Mouse (Mus musculus) activated CD4-positive, CD25-positive, alpha-beta regulatory T cell, adult 4 months (primary cell): ENCODE results near the gene Gm20388. TPM values are rescaled to one million over a fixed set of nuclear protein-coding genes. Genes with fewer than 3 reads are reported as not detected.

ENCODE experiments used
- ATAC-seq: one replicate; pipeline ENCODE4 v1.8.0; 2017
- polyA plus RNA-seq, 2 experiments: library from polyadenylated mRNA; unstranded; fragments of 100-300 nt; shearing (Covaris generic); gene quantifications; one replicate each; pipeline ENCODE4 v1.2.1; 2017

Gene Gm20388
- polyA plus RNA-seq, 2 experiments from 2014 or later: 9.9 to 12.3 TPM

DNA sequence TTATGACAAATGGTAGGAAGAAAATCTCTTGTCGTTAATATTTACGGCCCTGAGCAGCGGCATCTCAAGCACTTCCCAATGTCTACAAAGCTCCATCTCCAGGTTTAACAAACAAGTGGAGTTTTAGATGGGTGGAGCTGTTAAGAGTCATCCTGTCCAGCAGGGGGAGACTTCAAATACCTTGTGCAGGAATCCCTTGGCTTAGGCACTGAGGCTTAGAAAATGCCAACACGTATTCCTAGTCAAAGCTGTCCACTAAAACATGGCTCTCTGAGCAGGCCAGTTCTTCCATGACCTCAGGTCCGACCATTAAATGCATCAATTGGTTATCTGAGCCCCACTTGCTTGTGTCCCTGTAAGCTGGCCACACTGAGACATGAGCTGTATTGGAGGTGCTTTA is 1697.0 kb downstream of the Gm20388 start:
- ATAC-seq: no peak

DNA sequence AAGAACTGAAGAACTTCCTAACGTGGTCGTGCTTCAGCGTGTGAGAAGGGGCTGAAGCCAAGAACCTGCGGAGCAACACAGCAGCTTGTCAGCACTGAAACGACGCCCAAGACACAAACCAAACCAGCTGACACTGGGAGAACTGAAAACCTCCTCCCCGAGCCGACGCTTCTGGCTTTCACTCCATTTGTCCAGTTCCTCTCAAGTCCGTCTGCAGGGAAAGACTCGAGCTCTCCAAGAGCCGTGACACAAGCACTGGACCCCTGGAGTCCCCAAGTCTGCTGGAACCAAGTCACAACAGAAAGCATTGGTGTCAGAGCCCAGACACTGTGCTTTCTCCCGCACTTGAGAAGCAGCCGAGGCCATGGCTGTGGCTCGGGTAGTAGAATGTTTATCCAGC is 1698.6 kb downstream of the Gm20388 start:
- no peak for ATAC-seq

DNA sequence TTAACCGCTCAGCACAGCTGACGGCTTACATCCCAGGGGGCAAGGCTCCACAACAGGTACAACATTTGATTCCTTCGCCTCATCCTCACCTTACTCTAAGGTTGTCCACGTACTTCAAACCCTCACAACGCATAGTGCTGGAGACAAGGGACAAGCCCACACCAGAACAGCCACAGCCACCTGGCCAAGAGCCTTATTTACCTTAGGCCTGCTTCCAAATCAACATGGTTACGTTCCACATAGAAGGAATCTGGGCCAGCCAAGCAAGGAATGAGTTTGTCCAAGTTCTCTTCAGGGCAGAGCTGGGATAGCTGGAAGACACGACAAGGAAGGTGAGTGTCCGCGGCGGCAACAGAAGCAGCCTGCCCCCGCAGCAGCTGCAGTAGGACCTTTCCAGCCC is 1699.3 kb downstream of the Gm20388 start:
- ATAC-seq: no peak

DNA sequence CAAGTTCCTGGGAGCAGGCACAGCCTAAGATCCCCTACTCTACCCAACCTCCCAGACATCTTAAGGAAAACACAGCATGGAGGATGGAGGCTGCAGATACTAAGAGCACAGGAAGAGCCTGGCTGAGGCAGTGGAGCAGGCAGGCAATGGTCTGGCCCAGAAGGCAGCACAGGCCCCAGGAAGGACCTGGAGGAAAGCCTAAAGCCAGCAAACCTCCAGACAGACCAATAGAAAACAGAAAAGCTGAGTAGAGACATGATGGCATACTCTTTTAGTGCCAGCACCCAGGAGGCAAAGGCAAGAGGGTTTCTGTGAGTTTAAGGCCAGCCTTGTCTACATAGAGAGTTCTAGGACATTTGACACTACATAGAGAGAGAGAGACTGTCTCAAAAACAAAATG is 1702.8 kb downstream of the Gm20388 start:
- no peak for ATAC-seq

DNA sequence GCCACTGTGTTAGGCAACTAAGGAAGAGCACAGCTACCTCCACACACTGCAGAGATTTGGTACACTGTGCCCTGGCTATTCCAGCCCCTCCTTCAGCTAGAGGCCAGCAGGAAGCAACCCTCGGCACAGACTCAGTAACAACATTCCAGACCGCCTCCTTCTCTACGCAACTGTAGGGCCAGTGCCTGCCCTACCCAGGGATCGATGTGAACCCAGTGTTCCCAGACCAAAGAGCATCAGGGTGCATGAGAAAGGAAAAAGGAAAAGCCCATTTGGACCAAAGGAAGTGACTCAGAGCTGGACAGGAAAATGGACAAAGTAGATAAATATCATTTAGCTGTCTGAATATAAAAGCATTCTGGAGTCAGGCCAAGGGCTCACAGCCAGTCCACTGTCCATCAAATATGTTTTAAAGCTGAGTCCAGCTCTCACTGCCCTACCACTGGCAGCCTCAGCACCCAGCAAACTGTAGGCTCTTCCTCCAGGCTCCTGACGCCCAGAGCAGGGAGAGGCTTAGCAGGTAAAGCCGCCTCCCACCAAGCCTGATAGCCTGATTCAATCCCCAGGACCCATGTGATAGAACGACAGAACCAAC is 1708.9 kb downstream of the Gm20388 start:
- no peak for ATAC-seq

DNA sequence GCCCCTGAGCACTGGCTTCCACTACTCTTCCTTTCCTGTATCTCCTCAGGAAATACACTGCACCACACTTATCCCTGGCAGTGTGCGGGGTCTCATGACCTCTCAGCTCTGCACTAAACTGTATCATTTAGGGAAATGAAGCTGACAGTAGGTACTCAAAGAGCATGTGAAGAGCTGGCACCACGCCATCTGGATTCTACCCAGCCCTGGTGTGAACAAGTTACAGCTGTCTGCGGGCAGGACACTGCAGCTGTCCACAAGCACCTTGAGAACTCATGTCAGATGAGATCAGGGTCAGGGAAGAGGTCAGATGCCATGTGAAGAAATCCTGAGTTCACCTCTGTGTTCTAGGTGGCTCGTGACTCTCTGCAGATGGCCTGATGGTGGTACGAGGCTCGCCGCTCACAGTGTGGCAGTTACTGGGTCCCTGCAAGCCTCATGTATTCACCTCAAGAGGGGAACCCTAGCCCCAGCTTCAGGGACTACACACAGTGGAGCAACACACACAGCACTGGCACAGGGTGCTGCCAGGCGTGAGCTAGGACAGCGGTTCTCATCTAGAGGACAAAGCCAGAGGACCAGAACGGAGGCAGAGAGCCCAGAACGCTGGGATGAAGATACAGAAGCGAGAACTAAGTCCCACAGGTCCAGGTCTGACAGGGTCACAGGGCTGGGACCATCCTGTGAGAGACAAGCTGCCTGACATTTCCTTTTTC is 1710.3 kb downstream of the Gm20388 start:
- ATAC-seq: no peak

DNA sequence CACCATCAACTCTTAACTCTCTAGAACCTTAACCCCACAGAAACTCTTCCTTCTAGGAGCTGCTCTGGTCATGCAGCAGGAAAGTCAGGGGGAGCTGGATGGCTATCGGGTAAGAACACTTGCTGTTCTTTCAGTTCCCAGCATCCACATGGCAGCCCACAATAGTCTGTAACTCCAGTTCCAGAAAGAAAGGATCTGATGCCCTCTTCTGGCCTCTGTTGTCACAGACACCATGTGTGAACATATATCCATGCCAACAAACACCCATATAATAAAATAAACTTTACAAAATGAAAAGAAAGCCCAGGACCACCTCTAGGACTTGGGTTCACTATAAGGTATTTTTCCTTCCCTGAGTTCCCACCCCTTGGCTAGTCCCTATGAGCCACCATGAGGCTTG is 1711.2 kb downstream of the Gm20388 start:
- no peak for ATAC-seq

DNA sequence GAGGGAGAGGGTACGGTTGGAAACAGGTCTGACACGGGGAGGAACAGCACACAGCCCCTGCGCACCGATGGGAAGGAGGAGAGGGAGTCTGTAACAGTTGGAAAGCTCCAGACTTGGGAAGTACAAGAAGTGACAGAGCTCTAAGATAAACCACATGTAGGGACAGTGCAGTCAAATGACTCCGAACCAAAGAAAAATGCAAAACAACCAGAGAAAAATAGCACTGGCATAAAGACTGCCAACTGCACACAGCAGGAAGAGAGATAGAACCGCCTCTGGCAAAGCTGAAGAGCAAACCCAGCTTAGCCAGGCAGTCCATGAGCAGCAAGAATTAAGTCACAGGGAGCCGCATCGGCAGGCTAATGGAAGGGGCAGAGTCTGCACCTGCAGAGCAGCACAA is 1712.4 kb downstream of the Gm20388 start:
- no peak for ATAC-seq

DNA sequence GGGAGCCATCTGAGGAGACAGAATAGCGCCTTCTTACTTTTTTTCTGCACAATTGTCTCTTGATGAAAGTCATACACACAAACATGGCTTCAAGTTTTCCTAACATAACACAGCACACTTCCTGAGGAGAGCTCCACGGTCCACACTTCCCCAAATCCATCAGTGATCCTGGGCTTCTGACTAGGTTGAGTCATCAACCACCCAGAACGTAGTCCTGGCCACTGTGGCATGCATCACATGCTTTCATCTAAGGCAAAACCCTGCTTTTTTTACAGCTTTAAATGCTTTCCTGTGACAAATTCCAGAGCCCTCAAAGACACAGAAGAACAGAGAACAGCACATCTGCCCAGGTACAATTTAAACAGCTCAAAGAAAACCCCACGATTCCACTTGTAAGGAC is 1718.0 kb downstream of the Gm20388 start:
- no peak for ATAC-seq

DNA sequence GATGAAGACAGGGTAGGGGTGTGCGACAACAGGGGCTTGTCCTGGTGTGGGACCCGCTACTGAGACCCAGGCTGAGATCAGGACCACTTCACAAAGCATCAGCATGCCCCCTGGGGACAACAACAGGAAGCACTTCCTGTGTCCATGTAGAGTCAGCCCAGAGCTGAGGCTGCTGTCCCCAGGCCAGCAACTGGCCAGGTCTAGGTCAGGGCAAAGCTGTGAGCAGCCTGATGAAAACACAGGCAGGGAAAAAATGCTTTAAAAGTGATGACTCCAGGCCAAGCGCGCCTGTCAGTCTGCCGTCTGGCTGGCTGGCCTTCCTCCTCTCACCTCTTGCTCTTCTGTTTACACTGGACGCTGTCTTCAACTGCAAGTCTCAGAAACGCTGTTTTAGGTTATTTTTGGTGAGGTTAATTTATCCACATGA is 1721.0 kb downstream of the Gm20388 start:
- no peak for ATAC-seq

DNA sequence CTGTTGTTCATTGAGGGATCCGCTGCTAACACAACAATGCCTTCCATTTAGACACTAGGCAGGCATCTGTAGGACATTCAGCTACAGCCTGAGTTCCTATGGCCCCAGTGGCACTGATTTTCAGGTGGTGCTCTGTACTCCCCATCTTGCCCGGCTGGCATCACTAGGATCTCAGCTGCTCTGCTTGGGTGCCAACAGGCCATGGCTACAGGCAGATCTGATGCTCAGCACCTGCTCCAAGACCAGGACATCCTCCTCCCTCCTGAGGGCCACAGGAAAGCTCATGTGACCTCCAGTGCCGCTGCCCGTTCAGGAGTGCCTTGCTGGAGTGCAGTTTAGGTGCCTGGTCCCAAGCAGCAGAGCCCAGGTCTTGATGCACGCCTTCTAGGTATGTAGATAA is 1721.8 kb downstream of the Gm20388 start:
- ATAC-seq: no peak

DNA sequence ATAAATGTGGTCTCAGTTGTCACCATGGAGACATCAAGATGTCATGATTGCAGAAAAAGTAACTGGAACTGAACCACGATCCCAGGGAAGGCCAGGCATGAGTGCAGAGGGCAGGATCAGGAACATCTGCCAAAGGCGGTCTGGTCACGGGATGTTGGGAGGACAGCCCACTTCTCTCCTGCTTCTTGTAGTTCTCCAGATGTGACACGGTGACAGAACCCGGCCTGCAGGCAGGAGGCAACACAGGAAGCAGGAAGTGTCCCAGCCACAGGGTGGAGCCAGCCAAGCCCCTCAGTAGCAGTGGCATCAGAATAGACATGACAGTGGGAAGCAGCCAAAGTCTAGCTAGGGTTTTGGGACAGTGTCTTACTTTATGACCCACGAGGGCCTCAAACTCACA is 1724.9 kb downstream of the Gm20388 start:
- no peak for ATAC-seq

DNA sequence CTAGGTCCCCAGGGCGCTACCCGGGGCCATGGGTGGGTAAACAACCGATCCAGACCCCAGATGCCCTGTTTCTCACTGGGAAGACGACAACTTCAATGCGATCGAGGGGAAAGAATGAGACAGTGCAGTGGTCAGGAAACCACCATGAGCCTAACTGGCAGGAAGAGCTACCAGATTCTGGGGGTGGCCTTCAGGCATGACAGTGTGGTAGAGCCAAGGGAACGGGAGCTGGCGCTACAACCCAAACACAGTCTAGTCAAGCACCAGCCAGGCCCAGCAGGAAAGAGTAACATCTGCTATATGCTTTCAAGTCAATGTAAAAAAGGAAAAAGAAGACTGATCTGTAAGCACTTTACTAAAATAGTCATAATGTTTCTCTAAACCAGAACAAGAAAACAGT is 1725.5 kb downstream of the Gm20388 start:
- no peak for ATAC-seq

DNA sequence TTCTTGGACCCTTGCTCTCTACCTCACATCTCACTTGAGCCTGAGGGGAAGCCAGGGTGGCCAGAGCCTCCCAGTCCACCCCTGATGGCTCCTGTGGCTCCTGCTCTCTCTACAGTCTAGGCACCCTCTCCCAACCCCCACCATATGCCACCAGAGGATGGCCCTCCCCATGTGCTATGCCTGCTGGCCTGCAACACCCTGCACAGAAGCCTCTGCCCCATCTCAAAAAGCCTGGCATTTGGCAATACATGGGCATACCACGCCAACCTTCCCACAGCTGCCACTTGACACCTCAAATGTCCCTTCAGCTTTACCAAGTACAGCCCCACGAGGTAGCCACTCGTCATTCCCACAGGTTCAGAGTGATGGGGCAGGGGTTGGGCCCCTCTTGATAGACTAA is 1732.2 kb downstream of the Gm20388 start:
- ATAC-seq: no peak

DNA sequence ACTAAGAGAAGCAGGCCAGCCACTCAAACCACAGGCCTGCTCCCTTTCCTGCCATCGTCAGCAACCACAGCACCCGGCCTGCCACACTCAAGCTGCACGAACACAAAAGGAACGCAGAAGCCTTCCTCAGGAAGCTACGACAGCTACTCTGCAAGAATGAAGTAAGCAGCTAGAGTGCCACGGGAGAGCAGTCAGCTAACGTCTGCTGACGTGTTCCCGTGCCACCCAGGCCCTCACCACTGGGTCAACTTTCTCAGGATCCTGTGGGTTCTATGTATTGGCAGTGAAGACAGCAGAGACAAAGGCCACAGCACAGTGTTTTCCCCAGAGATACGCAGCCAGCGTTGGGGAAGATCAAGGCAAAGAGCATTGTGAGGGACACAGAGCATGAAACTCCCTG is 1732.7 kb downstream of the Gm20388 start:
- ATAC-seq: no peak

DNA sequence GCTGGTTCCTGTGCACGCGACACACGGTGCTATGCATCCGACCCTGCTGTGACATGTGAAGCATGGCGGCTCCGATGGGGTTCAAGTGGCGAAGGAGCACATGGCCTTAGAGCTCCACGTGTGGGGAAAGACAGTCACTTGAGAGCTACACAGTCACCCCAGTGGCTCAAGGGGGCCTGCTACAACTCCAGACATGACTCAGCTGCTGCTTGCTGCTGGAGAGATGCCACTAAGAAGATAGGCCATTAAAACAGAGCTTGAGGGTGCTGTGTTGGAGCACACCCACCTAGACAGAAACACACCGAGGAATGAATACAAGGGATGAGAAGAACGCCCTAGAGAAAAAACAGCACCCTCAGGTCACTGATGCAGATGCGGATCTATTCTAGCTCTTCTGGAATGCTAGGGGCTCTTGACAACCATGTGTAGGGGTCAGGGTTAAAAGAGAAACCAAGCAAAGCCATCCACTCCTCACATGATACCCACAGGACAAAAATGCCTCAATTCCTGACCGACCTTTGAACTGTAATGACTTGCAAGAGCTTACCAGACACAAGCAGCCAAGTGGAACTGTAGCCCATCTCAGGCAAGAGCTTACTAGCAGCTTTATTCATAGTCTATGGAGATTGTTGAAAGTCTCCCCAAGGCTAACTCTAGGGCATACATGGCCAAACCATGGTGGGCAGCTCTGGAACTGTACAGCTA is 1737.0 kb downstream of the Gm20388 start:
- ATAC-seq: no peak

DNA sequence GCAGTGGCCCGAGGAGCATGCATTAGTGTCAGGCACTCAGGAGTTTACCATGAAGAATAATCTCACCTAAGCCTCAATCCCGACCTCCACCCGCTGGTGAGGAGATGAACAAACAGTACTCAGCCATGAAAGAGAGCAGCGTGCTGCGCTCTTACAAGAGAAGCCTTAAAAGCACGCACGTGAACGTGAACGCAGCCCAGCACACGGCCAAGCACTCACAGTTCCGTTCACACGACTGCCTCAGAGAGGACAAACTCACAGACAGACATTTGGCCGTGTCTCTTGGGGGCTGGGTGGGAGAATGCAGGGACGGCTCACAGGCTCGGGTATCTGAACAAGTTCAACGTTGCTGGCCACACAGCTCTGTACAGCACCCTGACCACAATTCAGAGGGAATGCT is 1737.8 kb downstream of the Gm20388 start:
- no peak for ATAC-seq

DNA sequence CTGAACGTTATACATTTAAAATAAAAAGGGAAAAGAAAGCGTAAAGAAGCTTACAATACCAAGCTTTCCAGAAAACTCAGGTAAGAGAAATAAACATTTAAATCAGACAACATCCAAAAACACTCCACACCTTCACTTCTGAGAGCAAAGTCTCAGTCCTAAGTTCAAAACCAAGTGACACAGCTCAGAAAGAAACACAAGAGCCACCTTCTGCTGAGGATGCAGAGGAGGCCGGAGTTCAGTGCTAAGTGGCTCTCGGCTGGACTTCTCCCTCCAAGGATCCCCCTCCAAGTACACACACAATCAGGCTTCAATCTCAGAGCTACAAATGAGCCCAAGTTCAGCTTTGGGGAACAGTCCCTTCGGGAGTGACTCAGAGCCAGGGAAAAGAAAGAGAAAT is 1738.8 kb downstream of the Gm20388 start:
- no peak for ATAC-seq

DNA sequence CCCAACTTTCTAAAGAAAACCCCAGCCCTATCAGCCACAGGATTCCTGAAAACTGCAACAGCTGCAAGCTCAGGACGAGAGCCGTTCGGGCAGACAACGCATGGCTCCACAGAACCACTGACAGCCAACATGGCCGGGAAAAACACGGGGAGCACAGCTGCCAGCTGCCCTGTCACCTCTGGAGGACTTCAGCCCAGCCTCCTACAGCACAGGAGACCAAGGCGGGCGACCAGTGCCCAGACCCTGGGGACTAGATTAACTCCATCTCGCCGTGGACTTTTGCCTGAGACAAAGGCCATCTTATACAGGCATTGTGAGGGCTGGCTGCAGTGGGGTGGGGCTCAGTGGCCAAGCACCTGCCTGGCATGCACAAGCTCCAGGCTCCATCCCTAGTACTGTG is 1739.3 kb downstream of the Gm20388 start:
- ATAC-seq: no peak

DNA sequence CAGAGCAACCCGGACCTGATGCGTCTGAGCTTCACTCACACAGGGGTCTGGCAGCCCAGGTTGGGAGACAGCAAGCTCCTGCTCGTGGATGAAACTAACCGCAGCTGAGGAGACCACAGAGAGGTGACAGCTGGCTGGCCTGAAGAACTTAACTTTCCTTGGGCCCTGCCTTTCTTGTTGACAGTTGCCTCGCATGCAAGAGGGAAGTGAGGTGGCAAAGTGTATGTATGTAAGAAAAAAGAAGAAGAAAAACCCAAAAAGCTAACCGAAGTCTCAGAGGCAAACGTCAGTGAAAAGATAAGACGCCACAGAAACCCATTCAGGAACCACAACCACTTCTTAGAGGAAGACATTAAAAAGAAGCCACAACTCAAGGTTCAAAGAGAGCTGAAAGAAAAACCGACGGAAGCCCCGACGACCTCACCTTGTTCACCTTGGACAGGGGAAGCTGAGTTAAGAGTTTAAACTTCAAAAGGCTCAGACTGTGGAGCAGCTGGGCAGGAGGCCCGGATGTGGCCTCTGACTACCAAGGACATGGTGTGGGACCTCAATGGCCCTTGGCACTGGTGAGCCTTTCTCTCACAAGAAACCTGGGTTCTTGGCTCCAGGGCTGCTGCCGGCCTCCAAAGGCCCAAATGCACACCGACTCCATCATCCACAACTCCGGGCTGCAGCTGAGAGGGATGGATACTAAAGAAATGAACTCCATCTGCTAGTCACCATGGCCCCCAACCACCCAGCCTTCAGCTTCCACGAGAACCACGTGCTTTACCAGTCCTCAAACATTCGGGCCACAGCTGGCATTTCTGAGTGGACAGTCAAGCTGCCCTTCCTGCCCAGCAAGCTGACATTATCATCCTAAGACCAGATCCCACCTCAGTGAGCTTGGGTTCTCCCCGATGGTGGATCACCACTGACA is 1740.0 kb downstream of the Gm20388 start:
- no peak for ATAC-seq

DNA sequence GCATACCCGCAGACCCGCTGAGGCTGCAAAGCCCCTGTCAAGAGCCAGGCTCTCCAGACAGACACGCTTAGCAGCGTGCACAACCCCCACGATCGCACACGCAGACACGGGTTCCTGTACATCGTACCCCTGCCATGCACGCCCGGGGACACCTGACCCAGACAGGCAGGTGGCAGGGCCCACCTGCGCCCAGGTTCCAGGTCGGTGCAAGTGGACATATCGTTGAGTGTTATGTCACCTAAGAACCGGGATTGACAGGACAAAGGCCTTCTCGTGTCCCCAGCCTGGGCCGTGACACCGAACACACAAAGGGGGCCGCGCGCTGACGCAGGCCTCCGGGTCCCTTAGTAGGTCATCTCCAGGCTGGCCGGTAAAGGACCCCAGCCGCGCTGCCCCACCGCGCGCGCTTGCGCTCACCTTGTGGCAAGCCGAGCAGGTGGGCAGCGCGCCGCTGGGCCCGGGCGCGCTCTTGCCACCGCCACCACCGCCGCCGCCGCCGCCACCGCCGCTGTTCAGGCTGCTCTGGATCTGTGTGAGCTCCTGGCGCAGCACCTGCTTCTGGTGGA is 1740.8 kb downstream of the Gm20388 start:
- no peak for ATAC-seq

DNA sequence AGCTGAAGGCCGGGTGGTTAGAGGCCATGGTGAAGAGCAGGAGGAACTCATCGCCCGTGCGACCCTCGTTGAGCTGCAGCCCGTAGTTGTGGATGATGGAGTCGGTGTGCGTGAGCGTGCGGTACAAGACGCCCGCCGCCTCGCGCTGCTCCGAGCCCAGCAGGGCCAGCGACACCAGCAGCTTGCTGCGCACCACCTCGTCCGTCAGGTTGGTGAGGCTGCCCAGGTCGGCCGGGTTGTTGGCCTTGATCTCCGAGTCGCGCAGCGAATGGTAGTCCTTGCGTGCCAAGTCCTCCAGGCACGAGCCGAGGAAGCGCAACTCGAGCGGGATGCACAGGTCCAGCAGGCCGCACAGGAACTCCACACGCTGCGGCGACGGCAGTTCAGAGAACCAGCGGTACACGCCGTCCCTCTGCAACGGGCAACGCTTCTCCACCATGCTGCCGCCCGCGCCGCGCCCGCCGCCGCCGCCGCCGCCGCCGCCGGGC is 1741.3 kb downstream of the Gm20388 start:
- no peak for ATAC-seq
